Mouse (Mus musculus): Measurements from ENCODE around the gene Ushbp1.
"Not testable (repeated sequence)": the region's sequence is repeated elsewhere in the genome, so short reads cannot be mapped to it uniquely, and the experiment has no call there.

Gene Ushbp1

GRCm38 (mm10) chr8:71370711-71371235, 24.8 kb downstream of the Ushbp1 start:
- DNase-seq (ENCODE audit: low spot score in 2 of 2) = no peak

GRCm38 (mm10) chr8:71369040-71369718, 26.4 kb downstream of the Ushbp1 start:
- DNase-seq (ENCODE audit: low spot score in 2 of 2) = no peak

- DNase-seq (ENCODE audit: low spot score in 2 of 2) = no peak
Measured at GRCm38 (mm10) chr8:71368366-71368765, 27.2 kb downstream of the Ushbp1 start.

- DNase-seq (ENCODE audit: low spot score in 2 of 2) = no peak
Measured at GRCm38 (mm10) chr8:71367529-71368176, 27.9 kb downstream of the Ushbp1 start.

- peak; percentile 85 to 86 for DNase-seq (ENCODE audit: low spot score in 2 of 2)
Measured at GRCm38 (mm10) chr8:71366771-71367528, 28.7 kb downstream of the Ushbp1 start, which contains the start of gene Use1. Gene Use1, plus strand, starts transcription at chr8:71366848.

- DNase-seq (ENCODE audit: low spot score in 2 of 2) = no peak
Measured at GRCm38 (mm10) chr8:71358026-71358425, 37.6 kb downstream of the Ushbp1 start.

- DNase-seq (ENCODE audit: low spot score in 2 of 2) = no peak
Measured at GRCm38 (mm10) chr8:71351520-71351919, 44.1 kb downstream of the Ushbp1 start.

- DNase-seq (ENCODE audit: low spot score in 2 of 2) = no peak
Measured at GRCm38 (mm10) chr8:71351117-71351516, 44.5 kb downstream of the Ushbp1 start.

GRCm38 (mm10) chr8:71346581-71346980, 49.0 kb downstream of the Ushbp1 start:
- no peak for DNase-seq (ENCODE audit: low spot score in 2 of 2)

- no peak for DNase-seq (ENCODE audit: low spot score in 2 of 2)
Measured at GRCm38 (mm10) chr8:71340625-71341024, 55.0 kb downstream of the Ushbp1 start.

GRCm38 (mm10) chr8:71337834-71338233, 57.8 kb downstream of the Ushbp1 start:
- not testable (repeated sequence) for DNase-seq (ENCODE audit: low spot score in 2 of 2)
